Mouse (Mus musculus) left cerebral cortex, adult 9 months (tissue): ENCODE measurements at regions not wholly inside any gene's neighbourhood (a gene's known extent, or its start where the extent isn't known, plus 50 kb on each side); places are given as distances from the start of the nearest gene placed in this dataset.
A peak's percentile ranks its signal among the peaks of the same experiment; 100 is the strongest.

Experiments used
- DNase-seq, 2 experiments: peaks; one replicate each; pipeline ENCODE4 v3.0.0; 2022; ENCODE audit warnings: low spot score in 2 of 2

GRCm38 (mm10) chr16:75104894-75105293 lies 481.0 kb downstream of the Lipi start:
- peak in 1 of 2 experiments; percentile 27 for DNase-seq

- no peak for DNase-seq
Observed at GRCm38 (mm10) chr16:75093163-75093562, 492.7 kb downstream of the Lipi start.

- peak in 1 of 2 experiments; percentile 41 for DNase-seq
Observed at GRCm38 (mm10) chr16:75092471-75093130, 493.3 kb downstream of the Lipi start.

DNA sequence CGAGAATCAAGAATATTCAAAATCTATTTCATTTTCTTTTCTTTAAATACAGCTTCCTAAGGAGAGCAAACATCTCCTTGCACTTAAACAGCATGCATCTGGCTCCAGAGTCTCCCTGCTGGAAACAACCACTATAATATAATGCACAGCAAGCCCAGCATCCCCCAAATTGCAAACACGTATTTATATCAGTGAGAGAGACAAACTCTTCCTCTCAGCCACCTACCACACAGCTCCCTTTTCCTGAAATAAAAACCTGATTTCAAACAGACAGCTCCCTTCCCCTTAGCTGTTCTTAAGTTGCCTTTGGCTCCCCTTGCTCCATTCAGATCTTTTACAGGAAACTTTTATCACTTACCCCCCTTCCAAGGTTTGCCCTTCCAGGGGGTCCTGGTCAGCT lies 493.9 kb downstream of the Lipi start:
- peak in 1 of 2 experiments; percentile 14 for DNase-seq

GRCm38 (mm10) chr16:75089383-75090035 lies 496.4 kb downstream of the Lipi start:
- peak in 1 of 2 experiments; percentile 24 for DNase-seq

DNA sequence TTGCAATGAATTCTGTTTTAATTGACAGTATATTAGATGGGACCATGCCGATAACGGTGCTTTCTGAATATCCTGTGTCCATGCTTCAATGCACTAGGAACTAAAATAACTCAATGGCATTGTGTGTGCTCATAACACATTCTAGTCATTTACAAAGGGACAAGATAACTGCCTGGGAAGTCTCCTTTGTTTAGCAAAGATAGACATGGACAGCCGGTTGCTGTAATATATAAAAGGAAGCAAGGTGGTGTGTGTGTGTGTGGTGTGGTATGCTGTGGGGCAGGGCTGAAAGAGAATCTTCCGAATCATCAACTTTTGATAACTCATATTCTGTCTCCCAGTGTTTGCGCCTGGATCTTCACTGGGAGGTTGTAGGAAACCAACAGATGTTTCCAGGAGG lies 497.2 kb downstream of the Lipi start:
- no peak for DNase-seq

GRCm38 (mm10) chr16:75065281-75065680 lies 520.6 kb downstream of the Lipi start:
- no peak for DNase-seq

DNA sequence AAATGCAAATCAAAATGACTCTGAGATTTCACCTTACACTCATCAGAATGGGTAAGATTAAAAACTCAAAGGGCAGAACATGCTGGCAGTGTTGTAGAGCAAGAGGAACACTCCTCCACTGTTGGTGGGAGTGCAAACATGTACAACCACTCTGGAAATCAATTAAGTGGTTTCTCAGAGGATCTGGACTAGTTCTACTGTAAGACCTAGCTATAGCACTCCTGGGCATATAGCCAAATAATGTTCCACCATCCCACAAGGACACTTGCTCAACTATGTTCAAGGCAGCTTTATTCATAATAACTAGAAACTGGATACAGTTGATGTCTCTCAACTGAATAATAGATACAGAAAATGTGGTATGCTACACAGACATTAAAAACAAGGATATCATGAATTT lies 532.9 kb downstream of the Lipi start:
- DNase-seq, result no peak

- no peak for DNase-seq
Observed at GRCm38 (mm10) chr16:75045969-75046368, 539.9 kb downstream of the Lipi start.
